8 mouse cellular contexts compared by ENCODE assay signal in the genomic region with DNA sequence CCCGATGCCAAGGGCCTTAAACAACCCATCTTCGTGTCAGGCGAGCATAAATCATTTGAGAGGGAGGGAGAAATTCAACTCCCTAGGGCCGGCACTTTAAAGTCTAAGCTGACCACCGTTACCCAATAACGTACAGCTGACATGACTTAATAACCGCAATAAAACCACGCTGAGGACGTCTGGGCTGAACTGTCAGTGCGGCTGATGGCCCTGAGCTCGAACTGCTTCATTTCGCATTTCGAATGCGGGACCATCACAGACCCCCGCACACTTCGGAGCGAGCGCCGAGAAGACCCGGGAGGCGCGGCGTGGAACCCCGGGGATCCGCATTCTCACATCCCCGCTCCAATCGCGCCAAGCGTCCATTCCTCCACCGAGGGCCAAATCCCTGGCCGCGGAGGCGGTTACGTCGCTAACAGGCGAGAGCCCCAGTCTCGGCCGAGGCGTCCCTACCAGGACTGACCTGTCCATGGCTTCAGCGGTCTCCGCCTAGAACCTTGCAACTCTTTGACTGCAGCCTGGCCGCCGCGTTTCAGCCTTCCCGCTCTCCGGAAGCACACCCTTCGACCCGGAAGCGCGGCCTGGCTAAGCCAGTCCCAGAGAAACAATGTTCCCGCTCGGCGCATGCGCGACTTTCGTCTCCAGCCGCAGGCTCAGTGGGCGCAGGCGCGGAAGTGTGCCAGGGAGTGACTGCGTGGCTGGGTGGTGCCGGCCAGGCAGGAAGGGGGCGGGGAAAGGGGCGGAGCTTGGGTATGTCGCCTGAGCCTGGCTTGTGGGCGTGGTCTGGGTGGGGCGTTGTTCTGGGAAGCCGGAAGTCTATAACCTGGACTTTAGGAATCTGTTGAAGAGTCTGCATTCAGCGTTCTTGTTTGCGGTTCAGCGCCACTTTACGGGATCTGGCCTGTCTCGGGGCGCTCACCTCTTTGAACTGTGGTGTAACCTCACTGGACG. TPM values are rescaled to one million over a fixed set of nuclear protein-coding genes. Genes with fewer than 3 reads are reported as not detected.
DNase-seq lines count a peak whose midpoint lies in the region; ATAC-seq and TF ChIP-seq lines count a peak whose summit lies in the region.

A gene (minus strand): TSS at position 565 of the 951 bp plus-strand sequence.

- H3K27me3 ChIP-seq in C2C12 (ENCODE audit: control insufficient read depth, insufficient read depth, insufficient read length) (no peaks in the 10 kb centered on the region), myocyte (ENCODE audit: control insufficient read depth, insufficient read depth, insufficient read length) (no peaks in the 10 kb centered on the region)
- no peaks in the 10 kb centered on the region for H3K27me3 ChIP-seq in erythroblast, embryonic 14.5 days (ENCODE audit: control insufficient read depth)
- H3K27me3 ChIP-seq in heart, embryonic 11.5 days (ENCODE audit: control insufficient read depth, insufficient read depth, low read length), result no peaks in the 10 kb centered on the region
- H3K27me3 ChIP-seq in kidney, embryonic 16.5 days (ENCODE audit: insufficient read depth, low read length), result no peaks in the 10 kb centered on the region
- H3K27me3 ChIP-seq in liver, adult 2 months (ENCODE audit: control insufficient read depth, insufficient read depth, low read length), result no peaks in the 10 kb centered on the region
- H3K27me3 ChIP-seq in splenic B cell, adult 2 months (ENCODE audit: control insufficient read depth, insufficient read depth, low read length, poor library complexity, severe bottlenecking), result no peaks in the 10 kb centered on the region

- H3K79me2 ChIP-seq in C2C12 (ENCODE audit: control insufficient read depth, insufficient read depth) (peaks cover 43% of the 10 kb centered on the region), myocyte (ENCODE audit: control insufficient read depth, insufficient read depth) (peaks cover 30% of the 10 kb centered on the region)
- H3K79me2 ChIP-seq in liver, adult 2 months (ENCODE audit: control insufficient read depth, insufficient read depth, low read length), result no peaks in the 10 kb centered on the region

- peak; percentile 99 for ATAC-seq in heart, embryonic 11.5 days (replicated peaks; ENCODE audit: insufficient number of reproducible peaks, low FRiP score, low TSS enrichment)
- peak; percentile 98 for ATAC-seq in kidney, embryonic 16.5 days (ENCODE audit: low FRiP score, low TSS enrichment)

- TF ChIP-seq POLR2A in brain, embryonic 14.5 days (IDR thresholded peaks at IDR 0.05; ENCODE audit: borderline replicate concordance, extremely low read depth, insufficient read depth, insufficient read length, poor library complexity, severe bottlenecking), result peak; percentile 47; the same call in 1 of the 2 replicates
- peak; percentile 62; the same call in 1 of the 2 replicates for TF ChIP-seq POLR2A in liver, adult 2 months (IDR thresholded peaks at IDR 0.05; ENCODE audit: extremely low read depth, insufficient read depth, low read length)
- peak; percentile 66 for TF ChIP-seq POLR2A in myocyte (IDR thresholded peaks at IDR 0.05; ENCODE audit: insufficient read length, low read depth)

- WGBS in heart, embryonic 11.5 days (ENCODE audit: insufficient replicate concordance), result under 1% methylated on average over 75 of the region's 75 CpGs
- under 1% methylated on average over 75 of the region's 75 CpGs for WGBS in kidney, embryonic 16.5 days
- under 1% methylated on average over 75 of the region's 75 CpGs for WGBS in liver, adult 2 months

- DNase-seq in brain, embryonic 14.5 days (ENCODE audit: low read depth), result peak; percentile 100
- DNase-seq in liver, adult 2 months (ENCODE audit: extremely low read depth, low read depth, low spot score), result peak; percentile 93
- DNase-seq in splenic B cell, adult 2 months (ENCODE audit: low read depth, low spot score), result peak; percentile 100

- peak within 1 kb of the TSS; percentile 89 for H3K9ac ChIP-seq in heart, embryonic 11.5 days (ENCODE audit: low read depth, low read length)
- H3K9ac ChIP-seq in kidney, embryonic 16.5 days (replicated peaks; ENCODE audit: low read length), result peak within 1 kb of the TSS; percentile 89
- H3K9ac ChIP-seq in liver, adult 2 months (ENCODE audit: low read depth, low read length), result peak within 1 kb of the TSS; percentile 75

- peak within 1 kb of the TSS; percentile 76 for H3K27ac ChIP-seq in heart, embryonic 11.5 days (ENCODE audit: low read depth, low read length)
- H3K27ac ChIP-seq in kidney, embryonic 16.5 days (ENCODE audit: low read length), result peak within 1 kb of the TSS; percentile 88
- peak within 1 kb of the TSS; percentile 32 for H3K27ac ChIP-seq in liver, adult 2 months (replicated peaks; ENCODE audit: insufficient read depth, low read depth, low read length)

- H3K79me3 ChIP-seq in C2C12 (ENCODE audit: low read depth), result peaks cover 29% of the 10 kb centered on the region

- peaks cover 37% of the 10 kb centered on the region for H3K4me1 ChIP-seq in erythroblast, embryonic 14.5 days (ENCODE audit: control insufficient read depth)
- peaks cover 12% of the 10 kb centered on the region for H3K4me1 ChIP-seq in heart, embryonic 11.5 days (ENCODE audit: control insufficient read depth, insufficient read depth, low read length)
- H3K4me1 ChIP-seq in kidney, embryonic 16.5 days (ENCODE audit: insufficient read depth, low read length), result peaks cover 22% of the 10 kb centered on the region
- H3K4me1 ChIP-seq in liver, adult 2 months (ENCODE audit: control insufficient read depth, insufficient read depth, low read length), result no peaks in the 10 kb centered on the region

- H3K4me3 ChIP-seq in C2C12 (ENCODE audit: insufficient read depth, poor library complexity, severe bottlenecking), result peak within 1 kb of the TSS; percentile 89
- peak within 1 kb of the TSS; percentile 100 for H3K4me3 ChIP-seq in erythroblast, embryonic 14.5 days (replicated peaks)
- H3K4me3 ChIP-seq in heart, embryonic 11.5 days (ENCODE audit: low read depth, low read length), result peak within 1 kb of the TSS; percentile 93
- H3K4me3 ChIP-seq in kidney, embryonic 16.5 days (ENCODE audit: low read length), result peak within 1 kb of the TSS; percentile 95
- H3K4me3 ChIP-seq in liver, adult 2 months (ENCODE audit: insufficient read depth, low read depth, low read length), result peak within 1 kb of the TSS; percentile 79
- peak within 1 kb of the TSS; percentile 62 for H3K4me3 ChIP-seq in myocyte

- H3ac ChIP-seq in C2C12 (ENCODE audit: control insufficient read depth, insufficient read length, low read depth), result peak within 1 kb of the TSS; percentile 87
- peak within 1 kb of the TSS; percentile 19 for H3ac ChIP-seq in myocyte (ENCODE audit: control insufficient read depth, insufficient read length)

- H3K4me2 ChIP-seq in heart, embryonic 11.5 days, result peak within 1 kb of the TSS; percentile 87
- H3K4me2 ChIP-seq in kidney, embryonic 16.5 days (replicated peaks; ENCODE audit: low read depth, low read length), result peak within 1 kb of the TSS; percentile 88
- H3K4me2 ChIP-seq in myocyte (ENCODE audit: low read depth), result peak within 1 kb of the TSS; percentile 96

- H3K36me3 ChIP-seq in C2C12 (ENCODE audit: control insufficient read depth, insufficient read depth), result peaks cover 23% of the 10 kb centered on the region
- peaks cover 34% of the 10 kb centered on the region for H3K36me3 ChIP-seq in erythroblast, embryonic 14.5 days (ENCODE audit: control insufficient read depth)
- peaks cover 2% of the 10 kb centered on the region; the same call in 1 of the 2 replicates for H3K36me3 ChIP-seq in heart, embryonic 11.5 days (ENCODE audit: control insufficient read depth, insufficient read depth, low read length)
- H3K36me3 ChIP-seq in kidney, embryonic 16.5 days (ENCODE audit: insufficient read depth, low read length), result peaks cover 4% of the 10 kb centered on the region; the same call in 1 of the 2 replicates
- no peaks in the 10 kb centered on the region for H3K36me3 ChIP-seq in liver, adult 2 months (ENCODE audit: control insufficient read depth, insufficient read depth, low read length)
- H3K36me3 ChIP-seq in myocyte (ENCODE audit: control insufficient read depth, insufficient read depth), result no peaks in the 10 kb centered on the region
- H3K36me3 ChIP-seq in splenic B cell, adult 2 months (ENCODE audit: control insufficient read depth, insufficient read depth, low read length, poor library complexity, severe bottlenecking), result peaks cover 2% of the 10 kb centered on the region; the same call in 1 of the 2 replicates

- TF ChIP-seq CTCF in C2C12 (IDR thresholded peaks at IDR 0.05; ENCODE audit: control insufficient read depth, insufficient read depth, insufficient read length), result no peak
- TF ChIP-seq CTCF in brain, embryonic 14.5 days (IDR thresholded peaks at IDR 0.05; ENCODE audit: borderline replicate concordance, extremely low read depth, insufficient read depth, insufficient read length), result no peak
- TF ChIP-seq CTCF in liver, adult 2 months (IDR thresholded peaks at IDR 0.05; ENCODE audit: low read depth, low read length), result no peak

- peaks cover 4% of the 10 kb centered on the region for H3K9me3 ChIP-seq in erythroblast, embryonic 14.5 days (ENCODE audit: control insufficient read depth, low read length)
- H3K9me3 ChIP-seq in heart, embryonic 11.5 days (replicated peaks; ENCODE audit: control insufficient read depth, low read length), result no peaks in the 10 kb centered on the region
- H3K9me3 ChIP-seq in kidney, embryonic 16.5 days (ENCODE audit: low read length), result peaks cover 5% of the 10 kb centered on the region; the same call in 1 of the 2 replicates

TF ChIP-seq in C2C12, 6 proteins besides CTCF, POLR2A, EP300 and RAD21 (continues in another document):
- TF ChIP-seq CEBPB (IDR thresholded peaks at IDR 0.05; ENCODE audit: low read depth), result peak; percentile 71
- TF ChIP-seq FOSL1 (IDR thresholded peaks at IDR 0.05; ENCODE audit: insufficient read depth, low read length, poor library complexity, severe bottlenecking), result no peak
- no peak for TF ChIP-seq USF1 (IDR thresholded peaks at IDR 0.05; ENCODE audit: low read depth)
- peak; percentile 59 for TF ChIP-seq MYOD1 (IDR thresholded peaks at IDR 0.05; ENCODE audit: control insufficient read depth, insufficient read length, low read depth)

TF ChIP-seq in myocyte, 11 proteins besides CTCF, POLR2A, EP300 and RAD21 (continues in another document):
- TF ChIP-seq POLR2AphosphoS2 (IDR thresholded peaks at IDR 0.05; ENCODE audit: insufficient read length, low read depth), result peak; percentile 61
- TF ChIP-seq E2F4 (IDR thresholded peaks at IDR 0.05; ENCODE audit: insufficient read depth), result peak; percentile 95
- TF ChIP-seq MYOD1 (IDR thresholded peaks at IDR 0.05; ENCODE audit: control insufficient read depth in 1 of 3, insufficient read length in 2 of 3, low read depth in 2 of 3), result no peak
- peak; percentile 55 for TF ChIP-seq SRF (IDR thresholded peaks at IDR 0.05; ENCODE audit: control insufficient read depth, insufficient read length, low read depth)

RNA-seq across cellular contexts. Expression of the gene that starts here (rescaled TPM):
- polyA plus RNA-seq in C2C12 (2012; fragmentation: generic; extraction: Trizol) (41.2 TPM), myocyte (2012; fragmentation: generic; extraction: Trizol) (16.8 TPM)
- 29.6 and 39.0 TPM in 2 replicates for polyA plus RNA-seq in brain, embryonic 14.5 days (2012; rRNA removed)
- polyA plus RNA-seq in erythroblast, embryonic 14.5 days (2012), result 0.77 and 1.0 TPM in 2 replicates
- 56.3 and 68.9 TPM in 2 replicates for polyA plus RNA-seq in heart, embryonic 11.5 days (2014; fragmentation: Nextera tagmentation; extraction: Ambion mirVana)
- polyA plus RNA-seq in kidney, embryonic 16.5 days (2015; fragmentation: Nextera tagmentation; extraction: Ambion mirVana), result 64.8 and 69.0 TPM in 2 replicates
- total RNA-seq in liver, adult 2 months (2014; rRNA removed), result 4.1 and 4.4 TPM in 2 replicates
- 1.2 and 1.8 TPM in 2 replicates for polyA plus RNA-seq in liver, adult 2 months (2012; rRNA removed)

Comparison
In these comparisons a context has a peak if more than half of its experiments do, and no peak if none do; other contexts are left out.
1. Peak in every context shown above with its lines: DNase-seq, ATAC-seq, H3K4me3 ChIP-seq and H3K27ac ChIP-seq.
2. H3K27ac ChIP-seq: peak in every context shown above with its lines; median percentile 88 in kidney, embryonic 16.5 days; 76 in heart, embryonic 11.5 days; 32 in liver, adult 2 months.